Mouse (Mus musculus): ENCODE measurements at regions not wholly inside any gene's neighbourhood (a gene's known extent, or its start where the extent isn't known, plus 50 kb on each side); places are given as distances from the start of the nearest gene placed in this dataset.

GRCm38 (mm10) chr9:74604415-74604814, 257.3 kb upstream of the Onecut1 start:
- no peak for TF ChIP-seq POLR2A (IDR thresholded peaks at IDR 0.05; ENCODE audit: borderline replicate concordance, low read depth, low read length)
- no peak for TF ChIP-seq CTCF (IDR thresholded peaks at IDR 0.05; ENCODE audit: low read depth, low read length)
